Mouse (Mus musculus) adrenal gland, adult 8-10 months (tissue): ENCODE measurements around the gene Unc79. TPM values are rescaled to one million over a fixed set of nuclear protein-coding genes. Genes with fewer than 3 reads are reported as not detected.

Experiments
- DNase-seq: peaks from one replicate; pipeline ENCODE4 v3.0.0; 2022
- total RNA-seq, 4 experiments: library from RNA; stranded (reverse); gene quantifications; 2 replicates each; pipeline ENCODE4 v1.2.4; 2022

The Unc79 gene
- total RNA-seq: 1 to 10 TPM; 7.0 to 9.9 (median 8.6) TPM

DNA sequence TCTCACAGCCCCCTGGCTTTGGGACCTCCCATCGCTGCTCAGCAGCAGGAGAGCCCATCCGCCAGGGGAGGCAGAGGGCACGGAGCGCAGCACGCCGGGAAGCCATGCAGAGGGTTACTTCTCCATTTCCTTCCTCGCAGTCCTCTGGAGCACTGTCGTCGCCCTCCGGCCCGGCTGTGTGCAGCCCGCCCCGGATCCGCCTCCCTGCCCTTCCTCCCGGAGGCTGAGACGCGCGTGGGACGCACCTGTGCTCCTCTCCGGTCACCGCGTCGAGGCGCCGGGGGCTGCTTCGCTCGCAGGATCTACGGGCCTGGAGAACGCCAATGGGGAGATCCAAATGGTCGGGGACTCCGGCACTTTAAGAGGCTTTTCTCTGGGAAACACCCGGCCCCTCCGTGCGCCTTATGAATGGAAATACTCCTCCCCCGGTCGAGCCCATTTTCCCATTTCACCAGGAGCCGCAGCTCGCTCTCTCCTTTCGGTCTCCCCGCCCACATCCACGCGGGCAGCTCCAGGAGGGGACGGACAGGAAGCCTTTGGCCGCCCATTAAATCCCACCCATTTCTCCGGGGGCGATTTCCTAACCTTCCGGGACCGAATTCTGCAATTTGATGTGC is at the start of gene Unc79:
TSS of gene Unc79 (plus strand) at position 82 of the 617 bp plus-strand sequence.
- peak; percentile 68 for DNase-seq

DNA sequence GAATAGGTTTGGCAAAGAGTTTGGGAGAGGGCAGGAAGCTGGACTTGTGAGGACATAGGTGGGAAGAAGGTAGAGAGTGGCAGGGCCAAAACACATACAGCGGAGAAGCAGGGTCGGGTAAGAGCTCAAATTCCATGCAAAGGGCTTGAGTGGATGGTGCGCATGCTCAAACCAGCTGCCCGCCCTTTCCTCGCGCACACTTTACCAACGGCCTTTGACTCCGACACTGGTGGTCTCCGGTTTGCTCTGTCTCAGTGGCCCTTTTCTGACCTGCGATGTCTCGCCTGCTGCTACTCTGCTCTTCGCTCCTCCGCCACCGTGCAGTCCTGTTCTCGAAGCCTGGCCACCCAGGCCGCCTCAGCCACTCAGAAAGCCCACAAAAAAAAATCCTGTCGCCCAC is 49.6 kb upstream of the Unc79 start, which contains the start of gene Cox8c:
TSS of gene Cox8c (plus strand) at position 226 of the 400 bp plus-strand sequence.
- DNase-seq: no peak

DNA sequence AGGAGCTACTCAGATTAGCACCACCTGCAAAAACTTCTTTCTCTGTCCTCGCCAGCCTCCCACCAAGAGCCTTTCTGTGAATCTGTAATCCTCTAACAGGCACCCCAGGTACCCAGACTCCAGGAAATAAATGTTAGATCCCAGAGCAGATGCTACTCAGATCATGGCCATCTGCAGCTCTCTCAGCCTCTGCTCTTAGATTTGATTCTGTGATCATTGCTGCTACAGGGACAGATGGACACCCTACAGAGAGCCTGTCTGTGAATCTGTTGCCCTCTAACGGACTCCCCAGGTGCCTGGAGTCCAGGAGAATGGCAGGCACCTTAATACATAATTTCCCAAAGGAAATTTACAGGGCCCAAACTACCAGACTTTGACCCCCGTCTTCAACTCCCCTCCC is 40.5 kb upstream of the Unc79 start:
- DNase-seq: no peak

DNA sequence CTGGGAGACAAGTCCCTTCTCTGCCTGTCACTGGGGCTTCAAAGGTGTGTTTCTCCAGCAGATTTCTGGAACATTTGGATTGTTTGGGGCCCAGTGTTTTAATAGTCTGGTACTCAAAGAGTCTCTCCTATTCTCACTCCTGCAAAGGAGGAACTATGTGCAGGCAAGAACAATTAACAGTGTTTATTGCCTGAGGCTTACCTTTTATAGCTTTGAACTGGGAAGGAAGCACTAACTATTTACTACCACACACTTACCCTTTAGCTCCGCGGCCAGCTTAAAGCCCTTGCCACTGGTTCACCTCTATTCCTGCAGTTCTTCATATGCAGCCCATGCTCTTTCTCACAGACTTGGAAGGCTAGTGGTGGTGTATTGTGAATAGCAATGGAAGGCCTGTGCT is 32.6 kb upstream of the Unc79 start:
- no peak for DNase-seq

DNA sequence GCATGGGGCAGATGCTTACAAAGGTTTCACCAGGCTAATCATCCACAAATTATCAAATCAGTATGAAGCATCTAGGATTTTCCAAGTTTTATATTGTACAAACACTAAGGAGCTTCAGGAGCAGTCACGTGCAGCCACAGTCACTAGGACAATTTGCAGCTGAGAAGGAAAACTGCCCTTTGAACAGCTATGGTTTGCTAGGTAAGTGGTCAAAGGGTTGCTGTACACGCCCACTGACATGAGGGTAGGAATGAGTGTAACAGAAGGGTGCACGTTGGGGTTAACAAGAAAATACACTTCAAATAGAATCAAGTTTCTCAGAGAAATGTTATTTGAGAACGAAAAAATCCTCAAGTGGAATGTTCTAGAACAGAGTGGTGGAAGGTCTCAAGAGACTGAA is 18.9 kb upstream of the Unc79 start:
- DNase-seq: no peak

DNA sequence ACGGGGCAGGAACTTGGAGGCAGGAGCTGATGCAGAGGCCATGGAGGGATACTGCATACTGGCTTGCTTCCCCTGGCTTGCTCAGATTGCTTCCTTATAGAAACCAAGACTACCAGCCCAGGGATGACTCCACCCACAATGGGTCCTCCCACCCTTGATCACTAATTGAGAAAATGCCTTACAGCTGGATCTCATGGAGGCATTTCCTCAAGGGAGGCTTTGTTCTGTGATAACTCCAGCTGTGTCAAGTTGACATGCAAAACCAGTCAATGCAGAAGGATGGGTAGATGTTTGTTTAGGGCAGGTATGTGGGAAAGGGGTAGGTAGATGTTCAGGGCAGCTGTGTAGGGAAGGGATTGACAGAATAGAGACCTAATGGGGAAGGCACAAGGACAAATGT is 18.3 kb upstream of the Unc79 start:
- no peak for DNase-seq

DNA sequence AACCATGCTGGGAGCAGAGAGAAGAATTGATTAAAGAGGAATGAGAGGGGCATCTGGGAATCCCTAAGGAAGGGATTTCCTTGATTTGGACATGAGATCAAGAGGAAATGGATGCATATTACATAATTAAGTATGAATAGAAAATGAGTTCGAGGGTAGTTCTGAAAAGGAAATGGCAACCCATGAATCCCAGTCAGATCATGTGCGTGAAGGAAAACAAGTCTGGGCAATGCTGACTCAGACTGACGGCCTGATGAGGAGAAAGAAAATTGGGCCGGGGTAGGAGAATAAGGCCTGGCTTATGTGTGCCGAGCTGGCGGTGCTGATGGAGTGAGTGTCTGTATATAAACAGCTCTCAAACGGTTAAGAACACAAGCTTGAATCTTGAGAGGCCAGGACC is 17.9 kb upstream of the Unc79 start:
- DNase-seq: no peak

DNA sequence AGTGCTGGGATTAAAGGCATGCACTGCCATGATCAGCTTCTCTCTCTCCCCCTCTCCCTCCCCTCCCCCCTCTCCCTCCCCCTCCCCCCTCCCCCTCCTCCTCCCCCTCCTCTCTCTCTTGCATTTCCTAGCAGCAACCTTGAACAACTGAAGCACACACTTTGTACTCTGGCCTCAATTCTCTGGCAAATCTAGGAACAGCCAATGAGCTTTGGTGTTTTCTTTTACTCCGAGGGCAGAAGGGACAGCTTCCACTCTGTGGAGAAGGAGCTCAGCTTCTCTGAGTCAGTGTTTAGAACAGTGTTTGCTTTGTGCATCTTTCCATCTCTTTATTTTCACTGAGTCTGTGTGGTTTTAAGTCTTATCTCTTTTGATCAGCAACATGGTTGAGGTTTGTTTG is 12.8 kb upstream of the Unc79 start:
- DNase-seq: no peak

DNA sequence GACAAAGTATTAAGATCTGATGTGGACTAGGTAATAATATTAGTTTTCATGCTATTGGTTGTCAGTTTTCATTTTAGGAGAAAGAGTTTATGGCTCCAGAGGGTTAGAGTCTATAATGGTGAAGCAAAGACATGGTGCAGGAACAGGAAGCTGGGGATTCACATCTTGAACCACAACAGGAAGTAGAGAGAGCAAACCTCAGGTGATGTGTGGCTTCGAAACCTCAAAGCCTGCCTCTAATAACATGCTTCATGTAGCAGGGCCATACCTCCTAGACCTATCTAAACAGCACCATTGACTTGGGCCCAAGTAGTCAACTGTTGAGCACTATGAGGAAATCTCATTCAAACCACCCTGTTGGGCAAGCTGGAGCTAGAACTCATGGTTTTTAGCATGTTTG is 3.1 kb upstream of the Unc79 start:
- DNase-seq: no peak

DNA sequence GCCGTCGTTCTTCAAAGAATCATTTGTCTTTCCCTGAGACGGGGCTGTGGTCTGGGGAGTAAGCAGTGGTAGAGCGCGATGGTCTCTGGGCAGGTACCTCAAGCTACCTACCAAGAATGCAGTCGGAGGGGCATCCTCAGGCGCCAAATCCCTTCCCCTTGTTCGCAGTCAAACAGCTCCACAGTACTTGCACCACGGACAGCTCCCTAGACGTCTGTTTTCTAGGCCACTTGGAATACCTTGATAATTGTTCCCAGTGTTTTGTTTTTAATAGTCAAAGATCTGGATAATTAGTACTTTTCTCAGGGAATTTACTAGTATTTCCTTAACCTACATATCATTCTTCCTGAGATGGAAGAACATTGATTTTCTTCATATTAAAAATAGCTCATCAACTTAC is 833 bp upstream of the Unc79 start:
- no peak for DNase-seq

DNA sequence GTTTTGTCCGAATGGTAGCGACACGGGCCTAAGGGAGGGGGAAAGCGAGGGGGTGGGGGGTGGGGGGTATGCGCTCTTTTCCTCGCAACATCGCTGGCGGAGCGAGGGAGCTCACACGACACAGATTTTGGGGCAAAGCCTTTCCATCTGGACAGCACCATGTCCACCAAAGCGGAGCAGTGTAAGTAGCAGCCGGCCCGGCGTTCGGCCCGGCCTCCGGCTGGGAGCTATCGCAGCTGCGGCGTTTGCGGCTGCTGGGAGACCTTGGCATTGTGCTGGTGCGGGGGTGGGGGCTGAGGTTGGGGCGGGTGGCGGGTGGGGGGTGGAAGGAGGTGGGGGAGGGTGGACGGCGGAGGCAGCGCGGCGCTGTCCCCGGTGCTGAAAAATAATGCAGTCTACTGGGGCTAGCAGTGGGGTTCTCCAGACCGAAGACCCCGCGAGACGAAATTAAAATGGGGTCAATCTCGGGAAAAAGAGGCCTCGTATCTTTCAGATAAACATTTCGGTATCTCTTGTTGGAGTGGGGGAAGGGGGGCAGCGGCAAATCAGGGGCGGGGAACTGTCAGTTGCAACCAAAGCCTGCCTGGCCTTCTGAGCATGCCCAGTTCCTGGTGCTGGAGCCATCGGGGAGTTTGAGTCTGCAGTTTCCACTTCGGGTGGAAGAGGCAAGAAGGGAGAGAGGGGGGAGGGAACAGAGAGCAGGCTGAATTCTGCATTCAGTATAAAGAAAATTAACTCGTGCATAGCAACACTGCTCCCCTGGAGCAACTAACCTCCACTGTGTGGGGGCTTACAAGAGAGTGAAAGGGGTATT is 943 bp downstream of the Unc79 start:
- peak; percentile 22 for DNase-seq

DNA sequence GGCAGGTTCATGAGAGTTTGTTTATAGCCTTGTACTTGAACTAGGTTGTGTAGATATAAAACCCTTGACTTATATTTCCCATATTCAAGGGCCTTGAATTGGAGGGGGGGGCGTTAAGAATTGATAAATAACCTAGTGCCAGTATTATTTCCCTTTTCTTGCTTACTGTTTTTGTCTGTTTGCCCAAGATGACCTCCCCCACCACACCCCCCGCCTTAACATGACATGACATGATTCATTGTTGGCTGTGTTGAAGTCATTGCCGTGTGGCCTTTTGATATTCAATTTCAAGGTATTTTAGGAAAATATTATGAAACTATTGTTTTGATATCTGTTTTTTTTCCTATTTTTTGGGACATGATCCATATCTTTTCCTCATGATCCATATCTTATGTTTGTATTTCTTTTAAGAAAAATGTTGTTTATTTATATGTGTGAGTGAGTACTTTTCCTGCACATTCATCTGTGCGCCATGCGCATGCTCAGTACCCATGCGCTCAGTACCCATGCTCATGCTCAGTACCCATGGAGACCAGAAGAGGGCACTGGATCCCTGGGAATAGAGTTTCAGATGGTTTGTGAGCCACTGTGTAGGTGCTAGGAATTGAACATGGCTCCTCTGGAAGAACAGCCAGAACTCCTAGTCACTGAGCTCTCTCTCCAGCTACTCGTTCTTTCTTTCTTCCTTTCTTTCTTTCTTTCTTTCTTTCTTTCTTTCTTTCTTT is 11.6 kb downstream of the Unc79 start:
- DNase-seq: peak; percentile 39

DNA sequence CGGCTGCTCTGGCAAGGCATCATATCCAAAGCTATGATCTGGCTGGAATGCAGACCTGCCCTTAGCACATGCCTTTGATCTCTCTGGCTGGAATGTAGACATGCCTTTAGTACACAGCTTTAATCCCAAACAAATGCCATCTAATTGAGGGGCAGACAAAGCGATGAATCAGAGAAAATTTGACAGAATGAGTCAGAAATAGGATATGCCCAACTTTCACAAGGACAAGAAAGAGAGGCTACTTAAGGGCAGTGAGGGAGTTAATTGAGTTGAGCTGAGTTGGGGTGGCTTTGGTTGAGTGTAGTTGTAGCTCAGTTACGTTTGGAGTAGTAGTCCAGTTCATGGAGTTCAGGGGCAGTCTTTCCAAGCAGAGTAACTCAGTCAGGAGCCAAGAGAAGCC is 12.4 kb downstream of the Unc79 start:
- DNase-seq: peak; percentile 35

DNA sequence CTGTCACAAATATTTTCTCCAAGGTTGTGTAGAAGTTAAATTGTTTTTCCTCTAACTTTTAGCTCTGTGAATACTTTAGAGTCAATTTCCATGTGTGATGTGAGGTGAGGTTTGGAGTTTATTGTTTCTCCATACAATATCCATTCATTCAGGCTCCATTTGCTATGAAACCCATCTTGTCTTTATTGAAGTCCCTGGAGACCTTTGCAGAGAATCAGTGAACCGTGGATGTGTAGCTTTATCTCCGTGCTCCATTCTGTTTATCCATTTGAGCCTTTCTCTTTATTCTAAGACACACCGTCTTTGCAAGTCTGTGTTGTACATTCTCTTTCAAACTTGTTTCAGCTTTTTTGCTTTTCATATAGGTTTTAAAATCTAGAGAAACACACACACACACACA is 15.8 kb downstream of the Unc79 start:
- DNase-seq: no peak

DNA sequence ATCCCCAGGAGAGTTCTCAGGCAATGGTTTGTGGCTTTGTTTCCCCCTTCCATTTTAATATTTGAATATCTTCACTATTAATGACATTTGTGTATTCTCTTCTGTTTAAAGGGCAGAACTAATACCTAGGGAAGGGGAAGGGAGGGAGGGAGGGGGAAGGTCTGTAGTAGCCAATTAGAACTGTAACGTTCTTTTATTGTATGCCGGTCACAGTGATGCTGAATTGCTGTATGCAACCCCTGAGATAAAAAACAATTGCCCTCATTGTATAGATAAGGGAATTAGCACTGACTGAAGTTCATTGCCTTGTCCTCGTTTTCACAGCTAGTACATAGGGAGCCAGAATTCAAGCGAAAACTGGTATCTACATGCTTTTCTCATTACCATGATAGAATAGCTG is 31.9 kb downstream of the Unc79 start:
- no peak for DNase-seq

DNA sequence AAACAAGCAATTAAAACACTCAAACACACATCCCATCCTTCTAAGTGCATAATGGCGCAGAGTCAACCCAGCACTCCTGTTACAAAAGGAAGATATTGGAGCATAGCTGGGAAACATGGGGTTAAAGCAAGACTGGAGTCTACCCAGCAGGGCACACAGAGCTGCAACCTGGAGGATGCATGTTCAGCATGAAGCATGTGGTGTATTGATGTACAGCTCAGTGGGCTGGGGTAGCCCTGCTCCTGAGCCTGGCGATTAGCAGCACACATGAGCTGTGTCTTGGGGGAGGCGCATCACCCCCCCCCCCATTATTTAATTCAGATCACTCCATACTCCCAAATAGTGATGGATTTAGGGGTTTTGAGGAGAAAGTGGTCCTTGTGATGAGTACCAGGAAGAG is 32.9 kb downstream of the Unc79 start:
- no peak for DNase-seq

DNA sequence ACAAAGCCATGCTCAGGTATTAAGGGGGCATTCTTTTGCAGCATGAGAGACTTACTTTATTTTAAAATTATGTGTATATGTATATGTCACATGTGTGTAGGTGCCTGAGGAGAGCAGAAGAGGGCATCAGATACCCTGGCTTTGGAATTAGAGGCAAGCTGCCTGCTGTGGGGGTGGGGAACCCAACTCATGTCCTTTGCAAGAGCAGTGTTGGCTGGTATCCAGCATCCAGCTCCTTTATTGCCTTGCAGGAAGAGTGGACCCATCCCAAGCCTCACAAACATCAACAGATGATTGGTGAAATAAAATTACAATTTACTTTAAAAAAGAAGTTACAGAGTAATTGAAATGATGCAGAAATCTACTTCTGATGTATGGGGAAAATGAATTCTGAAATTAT is 36.7 kb downstream of the Unc79 start:
- DNase-seq: no peak

DNA sequence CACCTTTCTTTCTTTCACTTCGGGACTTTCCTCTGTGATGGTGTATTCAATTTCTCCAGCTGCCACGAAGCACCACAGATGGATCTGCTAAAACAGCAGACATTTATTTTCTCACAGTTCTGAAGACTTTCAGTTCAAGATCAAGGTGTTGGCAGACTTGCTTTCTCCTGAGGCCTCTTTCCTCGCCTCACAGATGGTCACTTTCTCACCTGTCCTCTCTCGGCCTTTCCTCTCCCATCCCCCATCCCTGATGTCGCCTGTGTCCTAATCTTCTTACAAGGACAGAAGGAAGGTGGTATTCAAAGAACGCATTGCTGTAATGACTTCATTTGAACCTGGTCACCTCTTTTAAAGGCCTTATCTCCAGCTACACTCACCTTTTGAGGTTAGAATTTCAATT is 39.1 kb downstream of the Unc79 start:
- no peak for DNase-seq

DNA sequence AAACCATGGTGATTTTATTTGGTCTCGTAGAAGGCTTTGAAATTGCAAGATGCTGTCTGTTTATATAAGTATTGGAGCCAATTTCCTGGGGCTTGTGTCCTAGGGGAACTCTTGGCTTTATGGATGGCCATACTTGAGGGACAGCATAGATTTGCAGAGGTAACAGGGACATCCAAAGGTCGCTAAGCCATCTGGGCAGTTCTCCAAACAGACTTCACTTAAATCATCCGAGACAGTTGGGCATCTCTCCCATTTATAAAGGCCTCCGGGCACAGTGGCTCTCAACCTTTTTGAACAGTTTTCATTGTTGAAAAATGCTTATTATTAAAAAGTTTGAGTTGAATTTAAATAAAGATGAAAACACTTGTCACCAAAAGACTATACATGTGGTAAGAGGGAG is 59.8 kb downstream of the Unc79 start:
- DNase-seq: peak; percentile 66

DNA sequence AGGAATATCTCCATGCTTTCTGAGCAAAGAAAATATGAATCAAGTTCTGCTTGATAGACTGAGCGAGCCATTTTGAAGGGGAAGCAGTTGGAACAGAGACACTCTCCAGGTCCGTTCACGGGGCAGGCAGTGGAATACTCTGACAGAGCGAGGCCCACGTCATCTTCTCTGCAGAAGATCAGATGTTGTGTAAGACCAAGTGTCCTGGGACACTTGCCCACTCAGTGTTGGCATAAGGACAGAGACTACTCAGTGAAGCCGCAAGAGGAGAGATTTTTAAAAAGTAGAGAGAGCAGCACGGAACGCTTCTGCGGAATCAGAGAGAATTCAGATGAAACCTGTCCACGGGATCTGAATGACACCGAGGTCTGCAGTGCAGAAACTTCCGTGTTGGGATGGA is 69.5 kb downstream of the Unc79 start:
- peak; percentile 26 for DNase-seq

DNA sequence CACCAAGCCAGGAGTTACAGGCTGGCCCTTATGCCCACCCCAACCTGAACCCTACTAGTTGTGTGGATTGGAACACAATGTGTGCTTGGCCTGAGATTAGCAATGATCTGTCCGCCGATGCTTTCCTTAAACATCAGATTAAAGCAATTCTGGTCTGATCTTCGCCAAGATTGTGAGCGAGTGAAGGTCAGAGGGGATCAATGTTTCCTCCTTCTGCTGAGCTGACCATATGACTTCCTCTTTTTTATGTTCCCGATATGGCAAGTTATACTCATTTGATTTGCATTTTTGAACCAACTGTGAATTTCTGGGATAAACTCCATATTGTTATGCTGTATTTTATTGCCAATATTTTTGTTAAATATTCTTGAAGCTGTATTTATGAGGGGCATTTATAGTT is 88.0 kb downstream of the Unc79 start:
- no peak for DNase-seq

DNA sequence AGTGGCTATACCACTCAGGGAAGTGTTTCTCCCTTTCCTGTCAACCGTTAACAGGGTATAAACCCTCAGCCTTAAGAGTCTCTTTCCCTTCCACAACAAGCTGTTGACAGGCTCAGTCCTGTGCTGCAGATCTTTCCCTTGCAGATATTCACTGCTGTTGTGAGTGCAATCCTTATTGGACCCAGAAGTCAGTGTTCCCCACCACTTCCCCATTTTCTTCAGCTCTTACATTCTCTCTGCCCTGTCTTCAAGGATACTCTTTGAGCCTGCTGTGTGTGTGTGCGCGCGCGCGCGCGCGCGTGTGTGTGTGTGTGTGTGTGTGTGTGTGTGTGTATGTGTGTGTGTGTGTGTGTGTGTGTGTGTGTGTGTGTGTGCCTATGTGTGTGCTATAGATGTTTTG is 90.7 kb downstream of the Unc79 start:
- no peak for DNase-seq

DNA sequence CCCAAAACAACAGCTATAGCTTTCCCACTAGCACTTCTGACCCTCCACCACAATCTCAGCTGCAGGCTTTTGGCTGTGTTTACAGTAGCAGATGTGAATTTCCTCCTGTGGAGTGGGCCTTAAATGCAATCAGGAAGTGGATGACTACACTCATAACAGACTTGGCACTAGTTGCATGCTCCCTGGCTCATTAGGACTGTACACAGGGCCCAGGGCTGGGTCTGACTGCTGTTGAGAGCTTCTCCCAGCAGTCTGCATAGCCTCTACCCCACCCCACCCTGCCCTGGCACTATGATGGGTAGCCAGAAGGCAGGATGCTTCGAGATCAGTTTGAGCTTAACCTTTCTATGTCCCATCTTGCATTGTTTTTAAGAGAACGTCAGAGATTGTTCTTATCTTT is 91.5 kb downstream of the Unc79 start:
- no peak for DNase-seq

DNA sequence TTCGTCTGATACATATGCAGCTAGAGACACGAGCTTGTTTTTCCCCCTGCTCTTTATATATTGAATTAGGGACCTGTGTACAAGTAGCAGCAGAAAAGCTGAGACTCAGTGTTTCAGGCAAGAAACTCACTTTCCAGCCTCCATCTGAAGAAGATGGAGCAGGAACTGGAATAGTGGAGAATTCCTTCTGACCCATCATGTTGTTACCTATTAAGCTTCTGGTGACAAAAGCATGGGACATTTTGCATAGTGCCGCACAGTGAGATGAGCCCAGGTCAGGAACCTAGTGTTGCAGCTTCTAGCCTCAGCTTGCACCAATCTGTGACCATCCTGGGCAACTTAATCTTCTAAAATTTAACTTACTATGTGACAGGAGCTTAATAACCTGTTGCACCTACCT is 92.7 kb downstream of the Unc79 start:
- DNase-seq: no peak
